Mouse (Mus musculus): Measurements from ENCODE around the gene Mbtd1.
A peak's percentile ranks its signal among the peaks of the same experiment; 100 is the strongest.

Gene Mbtd1

GRCm38 (mm10) chr11:93950045-93950444 lies 64.4 kb downstream of the Mbtd1 start:
- no peak for DNase-seq

GRCm38 (mm10) chr11:93952376-93952775 lies 66.7 kb downstream of the Mbtd1 start:
- no peak for DNase-seq

DNA sequence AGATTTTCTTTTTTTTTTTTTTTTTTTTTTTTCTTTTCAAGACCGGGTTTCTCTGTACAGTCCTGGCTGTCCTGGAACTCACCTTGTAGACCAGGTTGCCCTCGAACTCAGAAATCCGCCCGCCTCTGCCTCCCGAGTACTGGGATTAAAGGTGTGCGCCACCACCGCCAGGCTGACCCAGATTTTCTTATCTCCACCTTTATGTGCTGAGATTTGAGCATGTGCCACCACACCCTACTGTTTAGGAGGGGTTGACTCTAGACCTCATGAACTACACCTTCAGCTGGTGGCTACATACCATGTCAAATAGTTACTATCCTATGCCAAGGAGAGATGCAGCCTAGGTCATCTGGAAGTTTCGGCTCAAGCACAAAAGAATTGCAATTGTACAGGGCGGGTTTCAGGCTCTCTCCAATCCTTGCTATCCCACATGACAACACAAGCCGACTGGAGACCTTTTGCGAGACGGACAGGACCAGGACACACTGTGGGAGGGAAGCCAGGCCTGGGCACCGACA lies 69.1 kb downstream of the Mbtd1 start:
- DNase-seq = no peak

DNA sequence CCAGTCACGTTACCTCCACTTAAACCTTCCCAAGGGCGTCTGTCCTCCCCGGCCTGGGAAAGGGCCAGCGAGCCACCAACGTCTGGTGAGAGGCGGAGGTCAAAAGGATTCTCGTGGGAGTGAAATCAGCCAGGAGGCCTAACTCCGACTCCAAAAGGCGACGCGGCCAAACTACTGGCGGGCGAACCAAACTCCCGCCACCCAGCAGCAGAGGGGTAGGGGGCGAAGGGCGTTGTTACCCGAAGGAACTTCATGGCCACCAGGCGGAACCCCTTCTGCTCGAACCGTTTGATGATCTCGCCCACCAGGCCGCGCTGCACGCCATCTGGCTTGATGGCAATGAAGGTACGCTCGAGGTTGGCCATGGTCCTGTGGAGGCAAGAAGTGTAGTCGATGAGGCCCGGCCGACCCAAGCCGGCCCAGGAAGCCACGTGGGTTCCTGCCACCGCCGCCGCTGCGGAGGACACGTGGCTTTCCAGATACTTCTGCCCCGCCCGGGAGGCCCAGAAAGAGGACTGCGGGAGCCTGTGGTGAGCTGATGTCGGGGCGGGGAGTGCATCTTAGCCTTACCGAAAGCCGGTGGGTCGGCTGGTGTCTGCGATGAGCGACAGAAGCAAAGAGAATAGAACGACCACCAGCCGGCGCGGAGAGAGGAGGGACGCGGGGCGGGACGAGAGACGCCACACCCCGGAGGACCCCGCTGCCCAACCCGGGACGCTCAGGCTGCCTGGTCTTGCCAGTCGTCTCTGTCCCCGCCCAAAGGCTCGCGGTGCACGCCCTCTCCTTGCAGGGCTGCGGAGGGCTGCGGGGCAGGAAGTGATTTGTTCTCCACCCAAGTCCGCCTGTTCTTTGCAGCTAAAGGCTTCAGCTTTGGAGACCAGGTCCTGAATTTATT lies 69.9 kb downstream of the Mbtd1 start:
- DNase-seq = peak; percentile 95

DNA sequence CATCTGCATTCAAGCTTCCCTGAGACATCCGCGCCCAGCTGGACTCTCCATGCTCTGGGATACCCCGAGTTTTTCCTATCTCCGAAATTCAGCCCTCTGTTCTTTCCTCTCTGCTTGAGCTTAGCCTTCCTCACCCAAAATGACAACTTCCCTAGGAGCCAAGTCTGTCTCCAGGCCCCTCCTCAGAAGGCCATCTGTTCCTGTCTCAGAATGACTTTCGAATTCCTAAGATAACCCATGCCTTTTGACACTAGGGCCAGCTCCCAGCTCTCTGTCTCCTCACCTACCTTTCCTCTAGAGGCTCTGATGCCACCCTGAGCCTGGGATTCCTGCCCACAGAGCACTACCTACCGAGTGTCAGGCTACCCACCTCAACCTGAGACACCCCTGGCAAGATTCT lies 70.5 kb downstream of the Mbtd1 start, which contains the start of gene Nme2:
Gene Nme2, minus strand, starts transcription at position 101 of the 400 bp plus-strand sequence.
- DNase-seq = no peak

DNA sequence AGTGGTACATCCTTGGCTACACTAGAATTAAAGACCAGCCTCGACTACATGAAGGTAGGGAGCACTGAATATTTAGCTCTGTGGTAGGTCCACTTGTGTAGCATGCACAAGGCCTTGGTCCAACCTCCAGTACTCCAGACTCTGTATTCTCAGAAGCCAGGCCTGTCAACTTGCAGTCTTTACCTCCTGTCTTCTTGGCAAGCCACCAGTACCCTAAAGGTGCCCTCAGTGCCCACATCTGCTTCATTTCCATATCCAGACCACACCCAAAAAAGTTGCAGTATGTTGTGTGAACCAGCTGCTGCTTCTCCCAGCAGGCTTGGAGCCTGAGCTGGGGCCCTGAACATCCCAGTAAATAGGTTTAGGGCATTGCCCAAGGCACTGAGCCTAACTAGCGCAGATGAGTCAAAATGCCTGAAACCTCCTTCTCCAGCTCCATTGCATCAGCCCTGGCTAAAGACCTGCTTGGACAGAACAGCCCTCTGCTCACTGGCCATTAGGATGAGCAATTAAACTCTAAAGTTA lies 71.4 kb downstream of the Mbtd1 start:
- no peak for DNase-seq

DNA sequence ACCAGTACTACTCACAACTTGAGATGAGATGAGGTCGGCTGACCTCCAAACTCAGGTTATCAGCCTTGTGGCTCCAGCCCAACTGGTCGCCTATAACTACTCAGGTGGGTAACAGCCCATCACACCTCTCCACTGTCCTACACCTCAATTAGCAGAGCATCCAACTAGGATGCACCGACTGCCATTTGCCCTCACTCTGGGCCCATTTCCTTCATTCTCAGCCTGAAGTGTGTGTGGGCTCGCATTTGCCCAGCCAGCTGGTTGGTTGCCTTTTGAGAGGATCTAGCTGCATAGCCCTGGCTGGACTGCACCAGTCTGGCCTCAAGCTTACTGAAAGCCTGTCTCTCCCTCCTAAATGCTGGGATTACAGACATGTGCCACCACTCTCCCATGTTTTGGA lies 72.1 kb downstream of the Mbtd1 start:
- no peak for DNase-seq

GRCm38 (mm10) chr11:93961482-93961881 lies 75.8 kb downstream of the Mbtd1 start:
- no peak for DNase-seq

GRCm38 (mm10) chr11:93963013-93963412 lies 77.4 kb downstream of the Mbtd1 start:
- no peak for DNase-seq

DNA sequence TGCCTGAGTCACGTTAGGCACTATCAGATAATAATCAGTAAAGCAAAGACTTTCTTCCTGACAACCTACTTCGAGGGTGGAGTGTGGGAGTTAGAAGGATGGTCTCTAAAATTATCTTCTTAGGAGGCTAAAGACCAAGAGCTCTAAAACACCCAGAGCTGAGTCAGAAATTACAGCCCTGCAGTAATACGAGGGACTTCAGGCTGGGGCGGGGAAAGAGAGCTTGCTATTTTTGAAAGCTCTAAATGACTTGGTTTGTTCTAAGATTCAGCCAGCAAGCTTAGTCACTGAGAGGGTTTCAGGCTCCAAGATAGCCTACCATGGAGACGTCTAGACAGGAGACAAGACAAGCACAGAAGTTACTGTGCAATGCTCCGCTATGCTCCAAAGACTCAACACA lies 79.7 kb downstream of the Mbtd1 start:
- no peak for DNase-seq

GRCm38 (mm10) chr11:93967381-93967780 lies 81.7 kb downstream of the Mbtd1 start:
- DNase-seq = peak; percentile 15

GRCm38 (mm10) chr11:93968005-93968847 lies 82.6 kb downstream of the Mbtd1 start, which contains the start of the genes Gm20390 and Nme1:
Gene Gm20390 (minus strand): TSS chr11:93968293.
Gene Nme1 (minus strand): TSS chr11:93968521.
- DNase-seq = peak; percentile 98

DNA sequence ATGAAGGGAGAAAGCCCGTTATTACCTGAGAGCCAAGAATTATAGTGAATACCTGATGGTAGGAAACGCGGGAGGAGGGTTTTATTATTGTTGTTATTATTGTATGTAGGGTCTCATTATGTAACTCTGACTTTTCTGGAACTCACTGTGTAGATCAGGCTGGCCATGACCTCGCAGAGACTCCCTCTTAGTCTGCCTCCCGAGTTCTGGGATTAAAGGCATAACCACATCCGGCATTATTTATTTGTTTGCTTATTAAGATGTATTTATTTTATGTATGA lies 83.1 kb downstream of the Mbtd1 start:
- DNase-seq = no peak

DNA sequence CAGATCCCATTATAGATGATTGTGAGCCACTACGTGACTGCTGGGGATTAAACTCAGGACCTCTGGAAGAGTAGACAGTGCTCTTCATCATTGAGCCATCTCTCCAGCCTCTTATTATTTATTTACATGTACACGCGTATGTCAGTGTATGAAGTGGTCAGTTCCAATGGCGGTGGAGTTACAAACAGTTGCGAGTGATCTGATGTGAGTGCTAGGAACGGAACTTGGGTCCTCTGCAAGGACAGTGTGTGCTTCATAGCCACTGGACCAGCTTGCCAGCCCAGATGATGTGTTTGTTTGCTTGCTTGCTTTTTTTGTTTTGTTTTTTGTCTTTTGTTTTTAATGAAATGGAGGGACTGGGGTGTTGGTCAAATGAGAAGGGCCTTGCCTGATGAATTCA lies 83.5 kb downstream of the Mbtd1 start:
- DNase-seq = no peak

- DNase-seq = no peak
These were observed 84.1 kb downstream of the Mbtd1 start for GRCm38 (mm10) chr11:93969799-93970198.

DNA sequence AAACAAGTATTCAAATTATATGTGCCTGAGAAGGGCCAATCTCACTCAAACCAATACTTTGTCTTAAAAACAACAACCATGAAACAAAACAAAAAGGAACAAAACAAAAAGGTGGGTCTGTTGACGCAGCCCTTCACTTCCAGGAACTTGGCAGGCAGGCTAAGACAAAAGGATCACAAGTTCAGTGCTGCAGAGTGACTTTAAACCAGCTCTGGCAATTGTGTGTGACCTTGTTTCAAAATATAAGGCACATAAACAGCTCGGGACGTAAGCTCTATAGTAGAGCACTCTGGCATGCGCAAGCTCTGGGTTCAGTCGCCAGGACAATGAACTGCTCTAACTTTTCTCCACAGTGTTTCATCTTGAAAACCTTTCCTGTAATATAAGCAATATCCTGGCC lies 87.3 kb downstream of the Mbtd1 start:
- DNase-seq = no peak

DNA sequence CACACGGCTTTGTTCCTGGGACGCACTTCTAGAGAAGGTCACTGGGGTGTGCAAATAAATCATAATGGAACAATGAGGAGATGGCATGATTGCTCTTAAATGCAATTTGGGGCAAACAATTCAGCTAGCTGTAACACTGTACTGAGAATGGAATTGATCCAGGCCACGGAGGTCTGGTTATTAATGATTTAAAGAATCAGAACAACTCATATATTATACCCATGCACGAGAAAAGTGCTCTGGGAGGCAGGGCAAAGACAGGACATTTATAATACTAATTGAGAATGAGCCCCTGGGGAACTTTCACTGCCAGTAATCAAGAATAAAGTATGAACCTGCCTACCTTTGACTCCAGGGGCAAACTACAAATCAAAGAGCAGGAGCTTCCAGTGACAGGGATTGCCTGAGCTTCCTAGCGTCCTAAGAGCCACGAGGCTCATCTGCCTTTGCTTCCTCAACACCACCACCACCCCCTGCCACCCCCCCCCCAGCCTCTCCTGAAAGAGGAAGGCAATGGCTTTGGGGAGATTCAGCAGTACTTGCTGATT lies 93.9 kb downstream of the Mbtd1 start:
- DNase-seq = no peak

- no peak for DNase-seq
These were observed 99.0 kb downstream of the Mbtd1 start for GRCm38 (mm10) chr11:93984619-93985018.

DNA sequence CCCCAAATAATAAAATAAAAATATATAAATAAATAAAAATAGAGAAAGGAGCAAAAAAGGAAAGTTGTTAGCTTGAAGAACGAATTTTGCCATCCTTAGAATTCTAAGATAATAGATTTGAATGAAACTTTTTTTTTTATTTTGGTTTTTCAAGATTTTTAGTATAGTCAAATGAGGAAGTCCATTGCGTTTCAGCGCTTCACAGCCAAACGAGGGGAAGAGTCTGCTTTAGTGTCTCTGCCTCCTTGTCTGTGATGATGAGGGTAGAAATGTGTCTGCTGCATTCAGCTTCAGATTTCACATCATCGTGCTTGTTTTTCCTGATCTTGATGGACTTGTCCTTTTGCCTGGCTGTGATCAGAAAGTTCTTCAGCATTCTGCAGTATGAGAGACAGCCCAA lies 99.6 kb downstream of the Mbtd1 start:
- DNase-seq = no peak

DNA sequence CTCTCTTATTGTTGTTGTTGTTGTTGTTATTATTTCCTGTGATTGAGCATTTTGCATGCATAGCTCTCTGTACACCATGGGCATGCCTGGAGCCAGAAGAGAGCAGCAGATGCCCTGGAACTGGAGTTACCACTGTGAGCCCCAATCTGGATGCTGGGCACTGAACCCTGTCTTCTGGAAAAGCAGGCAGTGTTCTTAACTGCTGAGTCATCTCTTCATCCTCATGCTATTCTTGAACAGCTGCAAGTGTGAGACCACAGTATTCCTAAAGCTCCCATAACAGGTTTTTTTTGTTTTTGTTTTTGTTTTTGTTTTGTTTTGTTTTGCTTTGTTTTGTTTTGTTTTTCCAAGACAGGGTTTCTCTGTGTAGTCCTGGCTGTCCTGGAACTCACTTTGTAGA lies 100.6 kb downstream of the Mbtd1 start:
- no peak for DNase-seq

DNA sequence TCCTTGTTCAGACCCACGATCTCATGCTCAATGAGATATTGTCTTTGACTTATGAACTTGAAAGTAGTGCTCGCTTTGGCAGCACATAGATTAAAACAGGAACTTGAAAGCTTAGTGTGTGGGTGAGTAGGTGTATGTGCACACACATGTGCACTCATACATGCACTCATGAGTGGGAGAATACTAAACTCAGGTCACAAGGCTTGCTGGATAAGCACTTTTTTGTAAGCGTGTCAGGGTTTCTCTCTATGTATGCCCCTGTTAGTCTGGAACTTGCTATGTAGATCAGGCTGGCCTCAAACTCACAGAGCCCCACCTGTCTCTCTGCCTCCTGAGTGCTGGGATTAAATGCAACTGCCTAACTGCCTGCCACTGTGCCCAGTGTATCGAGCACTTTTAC lies 101.4 kb downstream of the Mbtd1 start:
- DNase-seq = no peak

GRCm38 (mm10) chr11:93987625-93988327 lies 102.1 kb downstream of the Mbtd1 start:
- DNase-seq = no peak
